Mouse (Mus musculus) intestine, embryonic 14.5 days (tissue): ENCODE data around the gene Atf3. TPM values are rescaled to one million over a fixed set of nuclear protein-coding genes. Genes with fewer than 3 reads are reported as not detected.

ENCODE experiments used
- ATAC-seq: fragments of 200-750 bp; cut with Nextera tagmentation; replicated peaks from 2 replicates; pipeline ENCODE4 v1.8.0; 2017; ENCODE audit warnings: low read depth, moderate number of reproducible peaks, moderate TSS enrichment, moderate library complexity; ENCODE audit not compliant: low FRiP score, low TSS enrichment
- DNase-seq: peaks from one replicate; pipeline ENCODE4 v3.0.0-alpha.2; 2018; ENCODE audit warnings: low spot score
- H3K27ac ChIP-seq: fragments of 300-500 bp; sonication (generic); 2 replicates; pipeline ENCODE4 v1.5.1; 2014; ENCODE audit warnings: low read depth, mild to moderate bottlenecking, control low read depth
- H3K27me3 ChIP-seq: fragments of 300-500 bp; sonication (generic); replicated peaks from 2 replicates; pipeline ENCODE4 v1.6.1; 2014; ENCODE audit warnings: low read length, control low read depth; ENCODE audit not compliant: control insufficient read depth, insufficient read depth
- H3K36me3 ChIP-seq: fragments of 300-500 bp; sonication (generic); 2 replicates; pipeline ENCODE4 v1.6.1; 2014; ENCODE audit warnings: low read length, control low read depth; ENCODE audit not compliant: control insufficient read depth, insufficient read depth
- H3K4me1 ChIP-seq: fragments of 300-500 bp; sonication (generic); replicated peaks from 2 replicates; pipeline ENCODE4 v1.6.1; 2014; ENCODE audit warnings: low read length, control low read depth, mixed read lengths; ENCODE audit not compliant: control insufficient read depth, insufficient read depth
- H3K4me2 ChIP-seq: fragments of 300-500 bp; sonication (generic); 2 replicates; pipeline ENCODE4 v1.6.1; 2014; ENCODE audit warnings: low read length
- H3K4me3 ChIP-seq: fragments of 300-500 bp; sonication (generic); 2 replicates; pipeline ENCODE4 v1.5.1; 2014; ENCODE audit warnings: low read depth, low read length, control low read depth, mixed read lengths
- H3K9ac ChIP-seq: fragments of 300-500 bp; sonication (generic); 2 replicates; pipeline ENCODE4 v1.6.1; 2014; ENCODE audit warnings: mild to moderate bottlenecking, low read length
- H3K9me3 ChIP-seq: fragments of 300-500 bp; sonication (generic); 2 replicates; pipeline ENCODE4 v1.6.1; 2016; ENCODE audit warnings: low read length, control low read depth; ENCODE audit not compliant: control insufficient read depth
- WGBS: fragments of 180-500 bp; shearing (Covaris S2); extraction: QIAGEN DNeasy Blood & Tissue Kit; methylation state at CpG from one replicate; pipeline ENCODE4 v1.1.7; 2014; 5-methylcytosine and 5-hydroxymethylcytosine counted together
- polyA plus RNA-seq: library from polyadenylated mRNA; unstranded; fragments of >200 nt; fragmentation: Nextera tagmentation; extraction: Ambion mirVana; gene quantifications from 2 replicates; pipeline ENCODE4 v1.2.1, GENCODE M21; 2014

Atf3 gene
- polyA plus RNA-seq, 1 experiment from 2014 or later, result 4.4 TPM

- Histone ChIP-seq H3K27me3 (no peaks in the 10 kb centered on the region), H3K36me3 (no peaks in the 10 kb centered on the region), H3K4me1 (no peaks in the 10 kb centered on the region), H3K4me2 (no peak overlapping the region), H3K9ac (no peak overlapping the region), H3K4me3 (no peak overlapping the region), H3K27ac (no peak overlapping the region), H3K9me3 (no peaks in the 10 kb centered on the region)
- ATAC-seq (no peak), DNase-seq (peak; percentile 52)
- WGBS, result 54% methylated on average over 11 of the region's 11 CpGs
Observed at GRCm38 (mm10) chr1:191256566-191257350, 38.9 kb upstream of the Atf3 start.

- Histone ChIP-seq H3K9me3 (no peaks in the 10 kb centered on the region), H3K27me3 (no peaks in the 10 kb centered on the region), H3K4me1 (no peaks in the 10 kb centered on the region), H3K9ac (no peak overlapping the region), H3K4me2 (no peak overlapping the region), H3K27ac (no peak overlapping the region), H3K36me3 (no peaks in the 10 kb centered on the region), H3K4me3 (no peak overlapping the region)
- no peak for ATAC-seq
- no peak for DNase-seq
- WGBS, result 90% methylated on average over 5 of the region's 5 CpGs
Observed at GRCm38 (mm10) chr1:191256134-191256533, 38.3 kb upstream of the Atf3 start.

- no peak overlapping the region for H3K9ac ChIP-seq
- H3K27me3 ChIP-seq, result no peaks in the 10 kb centered on the region
- WGBS, result 42% methylated on average over 5 of the region's 5 CpGs
- H3K4me2 ChIP-seq, result no peak overlapping the region
- no peak for ATAC-seq
- no peak overlapping the region for H3K27ac ChIP-seq
- no peaks in the 10 kb centered on the region for H3K4me1 ChIP-seq
- no peaks in the 10 kb centered on the region for H3K9me3 ChIP-seq
- no peak overlapping the region for H3K4me3 ChIP-seq
- no peaks in the 10 kb centered on the region for H3K36me3 ChIP-seq
- DNase-seq, result no peak
Observed at GRCm38 (mm10) chr1:191254448-191254847, 36.6 kb upstream of the Atf3 start.

- Histone ChIP-seq H3K27me3 (no peaks in the 10 kb centered on the region), H3K4me1 (no peaks in the 10 kb centered on the region), H3K9me3 (no peaks in the 10 kb centered on the region), H3K4me2 (no peak overlapping the region), H3K9ac (no peak overlapping the region), H3K4me3 (no peak overlapping the region), H3K27ac (no peak overlapping the region), H3K36me3 (no peaks in the 10 kb centered on the region)
- ATAC-seq (no peak), DNase-seq (no peak)
- WGBS, result 92% methylated on average over 1 of the region's 1 CpGs
Observed at GRCm38 (mm10) chr1:191253636-191254035, 35.8 kb upstream of the Atf3 start.

GRCm38 (mm10) chr1:191249975-191250374, 32.1 kb upstream of the Atf3 start:
- ATAC-seq (no peak), DNase-seq (no peak)
- no peaks in the 10 kb centered on the region for H3K27me3 ChIP-seq
- H3K4me3 ChIP-seq, result no peak overlapping the region
- no peak overlapping the region for H3K9ac ChIP-seq
- no peaks in the 10 kb centered on the region for H3K36me3 ChIP-seq
- H3K9me3 ChIP-seq, result 0 out of 2 replicates have a peak, but pooled peaks cover 3% of the 10 kb centered on the region
- no peak overlapping the region for H3K4me2 ChIP-seq
- no peak overlapping the region for H3K27ac ChIP-seq
- H3K4me1 ChIP-seq, result no peaks in the 10 kb centered on the region
- 84% methylated on average over 3 of the region's 3 CpGs for WGBS

GRCm38 (mm10) chr1:191248423-191248822, 30.6 kb upstream of the Atf3 start:
- 65% methylated on average over 1 of the region's 1 CpGs for WGBS
- H3K4me1 ChIP-seq, result no peaks in the 10 kb centered on the region
- 0 out of 2 replicates have a peak, but pooled peaks cover 3% of the 10 kb centered on the region for H3K9me3 ChIP-seq
- no peak overlapping the region for H3K4me3 ChIP-seq
- no peak overlapping the region for H3K9ac ChIP-seq
- no peak for DNase-seq
- no peaks in the 10 kb centered on the region for H3K36me3 ChIP-seq
- no peak overlapping the region for H3K4me2 ChIP-seq
- ATAC-seq, result no peak
- H3K27ac ChIP-seq, result no peak overlapping the region
- no peaks in the 10 kb centered on the region for H3K27me3 ChIP-seq

GRCm38 (mm10) chr1:191247561-191247960, 29.7 kb upstream of the Atf3 start:
- Histone ChIP-seq H3K27ac (no peak overlapping the region), H3K9ac (no peak overlapping the region), H3K36me3 (no peaks in the 10 kb centered on the region), H3K9me3 (0 out of 2 replicates have a peak, but pooled peaks cover 3% of the 10 kb centered on the region), H3K27me3 (no peaks in the 10 kb centered on the region), H3K4me1 (no peaks in the 10 kb centered on the region), H3K4me3 (no peak overlapping the region), H3K4me2 (no peak overlapping the region)
- ATAC-seq (no peak), DNase-seq (no peak)
- 90% methylated on average over 1 of the region's 1 CpGs for WGBS

- no peak overlapping the region for H3K4me3 ChIP-seq
- H3K27me3 ChIP-seq, result no peaks in the 10 kb centered on the region
- no peak overlapping the region for H3K4me2 ChIP-seq
- ATAC-seq (no peak), DNase-seq (no peak)
- H3K9me3 ChIP-seq, result 0 out of 2 replicates have a peak, but pooled peaks cover 3% of the 10 kb centered on the region
- no peak overlapping the region for H3K9ac ChIP-seq
- H3K27ac ChIP-seq, result no peak overlapping the region
- 93% methylated on average over 4 of the region's 4 CpGs for WGBS
- H3K36me3 ChIP-seq, result no peaks in the 10 kb centered on the region
- no peaks in the 10 kb centered on the region for H3K4me1 ChIP-seq
Observed at GRCm38 (mm10) chr1:191243855-191244254, 26.0 kb upstream of the Atf3 start.
